Mouse (Mus musculus) T-helper 1 cell (primary cell): Measurements from ENCODE around the gene Muc4.

ENCODE experiments used
- in situ Hi-C: fragments of 300-600 bp; cut with MboI, MseI; formaldehyde crosslinking; loops from one replicate; pipeline ENCODE4 v1.15.1; 2025; ENCODE audit warnings: high pct_unique_total_duplicates

Gene Muc4

DNA sequence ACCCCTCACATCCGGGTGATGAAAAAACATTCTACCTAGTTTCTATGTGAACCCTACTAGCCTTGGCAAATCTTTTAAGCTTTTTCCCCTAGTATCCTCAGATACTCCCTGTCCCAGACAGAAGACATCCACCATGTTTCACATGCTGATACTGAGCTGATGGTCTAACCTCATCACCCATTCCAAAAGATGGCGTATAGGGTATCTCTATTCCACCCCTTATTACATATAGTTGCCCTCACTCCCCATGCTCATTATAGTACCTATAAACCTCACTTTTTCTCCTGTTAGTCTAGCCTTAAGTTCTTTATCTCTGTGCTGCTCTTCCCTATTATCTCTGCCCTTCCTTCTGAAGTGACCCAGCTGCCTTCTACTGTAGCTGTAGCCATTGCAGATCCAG is at the start of gene Muc4:
TSS of gene Muc4 (plus strand) at position 301 of the 400 bp plus-strand sequence.
- in situ Hi-C loops, result loop anchor here (10.0 kb wide), 1 partner anchor 1651 kb away; the partner anchor contains the start of gene Xxylt1

DNA sequence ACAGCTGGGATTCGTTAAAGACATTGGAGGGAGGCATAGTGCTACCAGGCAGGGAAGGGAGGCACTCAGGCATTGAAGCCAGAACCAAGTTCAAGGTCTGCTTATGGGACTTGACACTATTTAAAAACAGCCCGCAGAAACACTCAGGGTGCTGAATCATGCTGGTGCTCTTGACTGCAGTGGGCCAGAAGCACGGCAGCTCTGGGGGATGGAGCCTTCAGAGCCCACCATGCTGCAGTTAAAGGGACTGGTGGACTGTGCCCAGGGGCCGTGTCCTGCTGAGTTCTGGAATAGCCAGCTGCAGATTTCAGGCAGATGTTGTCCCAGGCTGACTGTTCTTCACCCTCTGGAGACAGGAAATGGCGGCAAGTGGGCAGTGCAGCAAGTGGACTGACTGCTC is 49.7 kb upstream of the Muc4 start:
- in situ Hi-C loops, result loop anchor here (5.0 kb wide), 1 partner anchor 34 kb away; no protein-coding TSS in a partner anchor

DNA sequence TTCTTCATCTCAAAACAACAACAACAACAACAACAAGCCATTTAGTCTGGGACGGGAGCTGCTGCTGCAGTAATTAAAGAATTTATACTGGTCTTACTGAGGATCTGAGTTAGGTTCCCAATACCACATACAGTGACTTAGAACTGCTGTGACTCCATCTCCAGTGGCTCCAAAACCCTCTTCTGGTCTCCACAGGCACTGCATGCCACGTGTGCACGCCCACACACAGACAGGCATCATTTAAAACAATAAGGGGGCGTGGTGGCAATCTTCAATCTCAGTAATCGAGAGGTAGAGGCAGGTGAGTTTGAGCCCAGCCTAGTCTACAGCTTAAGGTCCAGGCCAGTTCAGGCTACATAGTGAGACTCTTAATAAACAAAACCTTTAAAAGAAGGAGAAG is 48.5 kb upstream of the Muc4 start:
- in situ Hi-C loops, result loop anchor here (5.0 kb wide), 1 partner anchor 35 kb away; no protein-coding TSS in a partner anchor

DNA sequence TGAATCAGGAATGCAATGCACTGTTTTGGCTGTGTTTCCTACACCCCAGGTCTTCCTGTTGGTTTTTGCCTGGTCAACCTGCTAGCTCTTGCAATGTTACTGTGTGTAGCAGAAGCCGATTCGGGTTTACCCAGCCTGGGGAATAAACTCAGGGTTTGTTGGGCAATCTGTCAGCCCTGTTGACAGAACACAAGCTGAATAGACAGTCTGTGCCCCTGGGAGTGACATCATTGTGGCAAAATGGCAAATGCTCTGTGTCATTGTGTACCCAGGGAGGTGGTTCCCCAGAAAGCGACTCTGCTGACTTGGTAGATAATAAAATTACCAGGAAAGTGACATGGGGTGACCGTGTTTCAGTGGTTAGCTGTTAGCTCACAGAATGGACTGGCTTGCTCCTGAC is 46.9 kb upstream of the Muc4 start:
- in situ Hi-C loops, result loop anchor here (5.0 kb wide), 1 partner anchor 36 kb away; no protein-coding TSS in a partner anchor

DNA sequence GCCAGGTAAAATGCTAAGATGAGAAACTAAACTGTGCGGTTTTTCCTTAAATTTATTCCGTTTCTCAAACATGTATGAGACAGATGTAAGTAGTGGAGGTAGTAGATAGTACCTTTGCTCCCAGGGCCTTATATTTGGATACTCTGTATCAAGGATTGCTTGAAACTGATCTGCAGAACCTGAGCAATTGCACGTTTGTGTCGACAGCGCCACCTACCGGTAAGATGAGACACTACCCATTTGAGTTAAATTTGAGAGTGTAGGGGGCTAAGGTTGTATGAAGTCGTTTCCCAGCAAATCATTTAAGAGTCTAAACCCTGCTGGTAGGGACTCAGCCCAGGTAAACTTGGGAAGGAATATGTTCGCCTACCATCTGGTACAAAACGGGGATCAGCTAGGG is 46.2 kb upstream of the Muc4 start:
- in situ Hi-C loops, result loop anchor here (5.0 kb wide), 1 partner anchor 37 kb away; no protein-coding TSS in a partner anchor

DNA sequence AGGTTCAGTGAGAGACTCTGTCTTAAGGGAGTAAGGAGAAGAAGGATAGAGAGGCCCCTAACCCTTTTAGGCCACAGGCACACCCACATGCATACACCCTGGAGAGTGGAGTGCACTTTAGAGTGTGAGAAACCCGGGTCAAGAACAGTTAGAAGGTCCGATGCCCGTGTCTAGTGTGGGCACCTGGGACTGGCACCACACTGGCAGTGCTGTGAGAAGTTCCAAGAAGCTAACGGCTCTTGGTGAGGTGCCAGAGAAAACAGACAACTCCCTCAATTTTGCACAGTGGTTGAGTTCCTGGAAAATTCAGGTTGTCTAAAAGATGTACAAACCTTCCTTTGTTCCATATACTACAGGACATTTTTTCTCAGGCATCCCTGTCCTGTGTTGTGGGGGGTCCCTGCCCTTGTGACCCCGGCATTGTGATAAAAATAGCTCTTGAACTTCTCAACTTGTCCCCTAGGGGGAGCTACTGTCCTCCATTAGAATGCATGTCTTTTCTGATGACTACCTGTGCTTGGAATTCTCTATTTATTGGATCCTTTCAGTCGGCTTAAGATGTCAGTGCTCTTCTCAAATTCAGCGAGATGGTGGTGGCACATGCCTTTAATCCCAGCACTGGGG is 38.7 kb upstream of the Muc4 start:
- in situ Hi-C loops, result no loop called here

DNA sequence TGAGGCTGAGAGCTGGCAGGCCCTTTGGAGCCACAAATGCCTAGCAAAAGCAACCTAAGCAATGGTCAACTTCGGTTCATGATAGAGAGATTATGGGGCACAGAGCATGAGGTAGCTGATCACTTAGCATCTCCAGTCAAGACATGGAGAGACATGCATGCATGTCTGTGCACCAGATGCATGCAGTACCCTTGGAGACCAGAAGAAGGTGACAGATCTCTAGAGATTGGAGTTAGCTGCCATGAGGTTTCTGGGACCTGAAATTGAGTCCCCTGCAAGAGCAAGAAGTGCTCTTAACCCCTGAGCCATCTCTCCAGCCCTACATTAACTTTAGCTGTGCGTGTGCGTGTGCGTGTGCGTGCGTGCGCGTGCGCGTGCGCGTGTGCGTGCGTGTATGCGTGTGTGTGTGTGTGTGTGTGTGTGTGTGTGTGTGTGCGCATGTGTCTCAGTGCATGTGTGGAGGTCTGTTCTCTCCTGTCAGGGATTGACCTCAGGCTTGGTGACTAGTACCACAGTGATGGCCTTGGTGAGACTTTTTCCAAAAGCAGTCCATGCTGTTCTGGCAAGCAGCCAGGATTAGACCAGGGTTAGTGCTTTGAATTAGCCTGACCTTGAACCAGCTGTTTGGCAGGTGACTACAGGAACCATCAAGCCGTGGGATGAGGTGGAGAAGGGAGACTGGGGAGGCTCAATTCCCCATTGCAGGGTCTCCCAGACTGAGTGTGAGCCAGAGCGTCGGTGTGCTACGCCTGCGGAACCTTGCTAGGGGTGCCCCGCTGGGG is 37.8 kb upstream of the Muc4 start:
- in situ Hi-C loops, result no loop called here

DNA sequence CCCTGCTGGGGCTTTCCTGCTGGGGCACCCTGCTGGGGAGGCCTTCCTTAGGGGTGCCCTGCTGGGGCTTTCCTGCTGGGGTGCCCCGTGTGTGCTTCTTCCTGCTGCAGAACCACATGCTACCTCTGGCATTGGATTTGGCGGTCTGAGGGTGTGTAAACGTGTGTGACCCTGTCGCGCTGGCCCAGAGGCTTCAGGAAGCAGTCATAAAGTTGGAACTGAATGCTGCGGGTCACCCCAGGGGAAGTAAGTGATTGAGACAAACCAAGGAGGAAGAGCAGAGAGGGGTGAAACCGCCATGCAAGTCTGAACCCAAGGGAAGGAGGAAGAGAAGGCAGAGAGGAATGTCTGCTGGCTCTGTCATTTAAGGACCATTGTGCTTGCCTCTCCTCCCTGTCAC is 37.1 kb upstream of the Muc4 start:
- in situ Hi-C loops, result no loop called here

DNA sequence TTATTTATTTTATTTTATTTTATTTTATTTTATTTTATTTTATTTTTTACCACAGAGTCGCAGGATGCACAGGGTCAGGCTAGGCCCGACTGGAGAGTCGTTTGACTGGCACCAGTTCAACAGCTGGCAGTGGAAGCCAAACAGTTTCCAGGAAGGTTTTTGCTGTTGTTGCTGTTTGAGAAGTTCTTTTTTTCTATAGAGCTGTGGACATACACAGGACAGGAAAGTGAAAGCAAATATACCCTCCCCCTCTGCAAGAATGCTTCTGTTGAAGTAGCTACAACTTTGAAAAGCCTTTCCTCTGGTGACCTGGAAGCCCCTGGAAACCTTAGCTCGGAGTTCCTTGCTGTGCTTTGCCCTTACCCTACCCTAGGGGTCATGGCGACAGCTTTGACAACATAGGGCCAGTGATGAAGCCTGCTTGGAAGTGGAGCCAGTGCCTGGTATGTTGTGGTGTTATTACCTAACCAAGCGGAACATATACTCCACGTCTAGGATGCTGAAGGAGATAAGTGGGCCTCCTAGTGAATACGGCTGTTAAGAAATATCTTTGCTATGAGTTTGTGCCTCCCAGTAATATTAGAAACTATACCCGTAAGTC is 32.3 kb upstream of the Muc4 start:
- in situ Hi-C loops, result no loop called here

DNA sequence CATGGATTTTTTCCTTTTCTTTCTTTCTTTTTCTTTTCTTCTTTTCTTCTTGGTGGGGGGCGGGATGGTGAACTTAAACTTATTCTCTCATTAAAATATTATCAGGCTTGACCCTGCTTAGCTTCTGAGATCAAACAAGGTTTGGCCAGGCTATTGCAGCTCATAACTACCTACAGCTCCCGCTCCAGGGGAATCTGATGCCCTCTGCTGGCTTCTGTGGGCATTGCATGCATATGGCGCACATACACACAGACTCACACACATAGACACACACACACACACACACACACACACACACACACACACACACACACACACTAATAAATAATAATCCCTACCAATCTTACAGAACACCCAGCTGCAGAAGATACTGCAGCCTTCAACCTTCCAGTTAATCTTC is 30.1 kb upstream of the Muc4 start:
- in situ Hi-C loops, result no loop called here

DNA sequence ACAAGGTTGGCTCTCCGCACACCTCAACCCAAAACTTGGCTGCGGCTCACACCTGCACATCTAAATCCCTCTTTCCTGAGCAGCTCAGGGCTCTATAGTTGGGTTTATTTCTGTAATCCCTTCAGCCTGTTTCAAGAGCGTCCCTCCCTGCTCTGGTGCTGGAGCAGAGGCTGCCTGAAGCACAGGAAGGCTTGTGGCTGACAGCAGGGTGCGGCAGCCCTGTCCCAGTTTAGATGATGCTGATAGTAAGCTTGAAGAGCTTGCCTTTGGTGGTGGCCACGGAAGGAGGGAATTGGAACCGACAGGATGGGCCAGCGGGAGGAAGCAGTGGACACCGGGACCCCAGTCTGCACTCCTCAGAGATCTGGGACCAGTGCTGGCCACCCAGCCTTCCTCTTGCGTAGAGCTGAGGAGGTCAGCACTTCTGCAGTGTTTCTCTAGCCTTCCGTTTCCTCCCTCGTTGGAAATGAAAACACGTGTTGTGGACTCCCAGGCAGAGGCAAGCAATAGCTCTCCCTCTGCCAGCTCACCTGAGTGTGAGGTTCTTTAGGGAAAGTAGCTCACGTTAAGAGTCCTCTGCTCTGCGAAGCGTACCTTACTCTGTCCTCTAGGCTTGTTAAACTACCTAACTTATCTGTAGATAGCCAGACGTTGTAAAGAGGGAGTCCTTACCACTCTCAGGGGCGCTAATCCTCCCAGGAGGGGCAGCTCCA is 28.4 kb upstream of the Muc4 start:
- in situ Hi-C loops, result no loop called here

DNA sequence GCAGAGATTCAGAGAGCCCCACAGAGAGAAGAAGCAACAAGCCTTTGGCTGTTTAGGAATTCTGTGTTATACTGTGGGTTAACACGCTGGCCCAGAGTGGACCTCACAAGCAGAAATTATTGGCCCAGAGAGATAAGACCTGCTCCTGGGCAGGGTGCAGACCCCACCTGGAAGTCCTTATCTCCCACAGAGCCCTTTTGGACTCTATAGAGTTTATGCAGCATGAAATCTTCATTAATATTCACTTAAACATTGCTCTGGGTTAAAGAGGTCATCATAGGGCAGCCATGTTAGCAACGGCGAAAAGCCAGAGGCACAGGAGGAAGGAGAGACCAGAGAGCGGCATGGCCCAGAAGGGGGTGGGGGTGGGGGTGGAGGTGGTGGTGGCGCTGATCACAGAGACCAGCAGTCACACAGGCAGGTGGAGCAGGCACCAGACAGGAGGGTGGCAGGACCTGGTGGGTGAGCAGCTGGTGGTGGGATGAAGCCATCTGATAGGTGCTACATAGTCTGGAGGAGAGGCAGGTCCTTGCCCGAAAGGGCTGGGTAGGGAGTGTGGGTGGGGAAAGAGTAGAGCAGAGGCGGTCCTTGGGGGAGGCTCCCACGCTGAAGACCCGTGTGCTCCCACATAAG is 27.7 kb upstream of the Muc4 start:
- in situ Hi-C loops, result no loop called here

DNA sequence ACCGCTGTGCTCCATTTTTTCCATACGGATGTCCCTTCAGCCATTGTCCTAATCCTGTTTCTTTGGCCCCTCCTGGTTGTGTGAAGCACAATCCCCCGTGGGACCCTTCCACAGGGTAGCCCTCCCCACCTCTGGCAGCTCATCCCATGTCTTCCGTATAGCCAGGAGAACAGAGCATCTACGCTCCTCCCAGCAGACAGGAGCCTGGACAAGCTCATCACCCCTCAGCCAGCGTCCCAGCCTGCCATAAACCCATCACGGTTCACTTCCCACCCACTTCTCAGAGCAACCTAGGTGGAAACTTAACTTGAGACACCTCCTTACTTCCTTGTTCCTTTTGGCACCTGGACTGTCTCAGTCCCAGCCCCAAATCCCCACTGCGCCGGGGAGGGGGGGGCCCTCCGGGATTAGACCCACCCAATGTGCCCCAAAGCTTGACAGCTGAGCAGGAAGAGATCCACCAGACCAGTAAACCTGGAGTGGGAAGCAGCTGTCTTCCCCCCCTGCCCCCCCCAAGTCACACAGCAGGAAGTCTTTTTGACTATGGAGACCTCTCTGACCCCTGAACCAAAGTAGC is 27.1 kb upstream of the Muc4 start:
- in situ Hi-C loops, result no loop called here

DNA sequence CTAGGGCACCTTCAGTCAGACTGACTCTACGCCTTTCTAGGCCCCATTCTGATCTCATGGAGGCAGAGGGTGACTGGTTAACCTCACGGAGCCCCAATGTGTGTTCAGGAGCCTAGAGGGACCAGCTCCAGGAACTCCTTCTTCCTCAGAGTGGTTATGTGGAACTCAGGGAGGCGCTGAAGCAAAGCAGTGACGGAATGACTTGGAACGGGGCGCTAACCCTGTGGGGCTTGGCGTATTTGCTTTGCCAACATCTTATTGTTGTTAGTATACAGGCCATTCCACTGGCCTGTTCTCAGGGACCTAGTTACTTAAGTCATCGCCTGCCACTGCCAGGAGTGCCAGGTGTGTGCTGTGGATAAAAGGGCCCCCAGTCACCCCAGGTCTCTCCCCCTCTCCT is 26.6 kb upstream of the Muc4 start:
- in situ Hi-C loops, result no loop called here

DNA sequence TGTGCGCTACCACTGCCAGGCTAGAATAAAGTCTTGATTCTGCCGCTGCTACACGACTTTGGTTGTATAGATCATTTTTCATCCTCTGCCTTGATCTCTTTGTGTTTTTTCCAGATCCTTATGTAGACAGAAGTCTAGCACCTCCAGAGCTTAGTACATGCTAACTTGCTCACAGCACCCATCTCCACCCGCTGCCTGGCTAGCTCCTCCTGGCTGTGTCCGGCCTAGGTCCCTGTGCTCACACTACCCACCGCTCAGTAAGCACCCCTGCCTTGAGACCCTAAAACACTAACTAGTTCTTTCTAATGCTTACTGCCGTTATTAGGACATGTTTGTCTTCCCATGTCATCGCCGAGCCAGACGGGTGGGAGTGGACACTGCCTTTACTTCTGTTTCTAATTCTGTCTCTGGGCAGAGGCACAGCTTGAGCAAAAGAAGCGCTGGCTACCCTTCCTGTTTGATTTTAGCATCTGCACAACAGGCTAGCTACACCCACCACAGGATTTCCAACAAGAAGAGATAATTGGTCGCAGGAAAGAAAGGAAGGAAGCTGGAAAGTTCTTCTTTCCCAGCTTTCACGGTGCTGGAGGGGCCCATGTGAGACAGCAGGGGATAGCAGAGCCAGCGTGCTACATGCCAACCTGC is 25.1 kb upstream of the Muc4 start:
- in situ Hi-C loops, result no loop called here

DNA sequence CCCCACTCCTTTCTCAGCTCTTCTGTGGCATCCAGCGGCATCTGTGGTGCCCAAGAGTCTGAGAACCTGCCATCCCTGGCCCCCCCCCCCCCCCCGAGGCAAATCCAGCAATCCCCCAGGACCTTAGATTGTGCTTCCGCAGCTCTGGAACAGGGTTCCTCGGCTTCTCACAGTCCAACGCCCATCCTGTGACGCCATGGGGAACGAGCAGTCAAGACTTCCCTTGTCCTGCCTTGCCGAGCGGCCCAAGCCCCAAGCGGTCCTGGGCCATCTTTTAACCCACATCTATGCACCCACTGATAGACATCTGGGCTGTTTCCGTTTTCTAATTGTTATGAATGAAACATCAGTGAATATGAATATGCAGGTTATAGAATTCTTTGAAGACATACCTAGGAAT is 23.5 kb upstream of the Muc4 start:
- in situ Hi-C loops, result no loop called here

DNA sequence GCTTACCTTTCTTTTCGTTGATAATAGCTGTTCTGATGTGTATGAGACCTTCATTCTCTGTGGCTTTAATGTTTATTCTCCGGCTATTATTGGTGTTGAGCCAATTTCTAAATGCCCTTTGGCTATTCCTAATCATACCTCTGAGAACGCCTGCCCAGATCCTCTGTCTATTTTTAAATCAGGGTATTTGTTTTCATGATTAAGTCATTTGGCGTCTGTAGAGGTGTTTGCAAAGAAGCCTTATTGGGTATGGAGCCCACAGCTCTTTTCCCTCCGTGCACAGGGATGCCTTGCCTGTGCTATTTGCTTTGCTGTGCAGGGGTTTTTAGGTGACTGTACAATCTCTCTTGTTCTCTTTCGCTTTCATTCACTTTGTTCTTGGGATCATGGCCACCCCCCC is 22.1 kb upstream of the Muc4 start:
- in situ Hi-C loops, result no loop called here

DNA sequence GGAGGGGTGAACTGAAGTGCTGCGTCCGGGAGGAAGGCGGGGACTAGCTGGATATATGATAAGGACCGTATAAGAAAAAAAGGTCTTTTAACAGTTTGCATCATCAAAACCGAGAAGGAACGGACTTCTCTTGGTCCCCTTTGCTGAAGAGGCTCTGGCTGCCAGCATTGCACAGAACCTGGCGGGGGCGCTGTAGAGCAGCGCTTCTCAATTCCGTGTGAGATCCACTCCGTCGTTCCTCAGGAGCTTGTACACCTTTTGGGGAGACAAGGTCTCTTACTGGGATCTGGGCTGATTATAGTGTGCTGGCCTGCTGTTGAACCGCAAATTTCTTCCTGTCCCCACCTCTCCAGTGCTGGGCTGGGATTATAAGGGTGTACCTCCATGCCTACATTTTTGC is 20.3 kb upstream of the Muc4 start:
- in situ Hi-C loops, result no loop called here

DNA sequence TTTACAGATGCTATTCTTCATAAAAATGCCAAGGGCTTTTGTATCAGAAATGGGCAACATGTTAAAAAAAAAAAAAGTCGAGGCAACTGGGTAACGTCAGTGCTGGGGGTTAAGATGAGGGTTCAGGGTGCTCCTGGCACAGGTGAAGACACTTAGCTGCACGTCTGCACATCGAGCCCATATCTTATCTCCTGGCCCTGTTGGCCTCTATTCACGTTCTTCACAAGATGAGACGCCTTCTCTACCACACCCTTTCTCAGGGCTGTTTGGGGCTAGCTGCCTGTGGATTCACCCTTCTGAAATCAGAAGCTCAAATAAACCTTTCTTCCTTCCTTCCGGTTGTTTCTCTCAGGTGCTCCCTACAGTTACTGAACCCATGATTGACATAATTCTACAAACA is 12.5 kb upstream of the Muc4 start:
- in situ Hi-C loops, result no loop called here

DNA sequence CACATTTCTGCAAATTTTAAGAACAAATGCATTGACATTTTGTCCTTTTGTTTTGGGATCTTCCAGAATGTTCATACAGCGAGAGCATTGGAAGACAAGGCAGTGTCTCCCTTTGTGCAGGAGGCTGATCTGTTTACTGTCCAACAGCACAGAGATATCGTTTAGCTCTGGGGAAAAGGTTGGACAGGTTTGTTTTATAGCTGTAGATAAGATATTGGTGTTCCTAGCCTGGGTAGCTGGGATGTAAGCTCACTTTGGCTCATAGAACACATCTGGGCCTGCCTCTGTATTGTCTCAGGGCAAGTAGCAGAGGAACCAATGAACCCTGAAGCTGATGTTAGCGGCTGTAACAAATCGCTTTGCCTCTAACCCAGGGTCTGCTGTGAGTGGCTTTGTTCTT is 11.9 kb upstream of the Muc4 start:
- in situ Hi-C loops, result no loop called here

DNA sequence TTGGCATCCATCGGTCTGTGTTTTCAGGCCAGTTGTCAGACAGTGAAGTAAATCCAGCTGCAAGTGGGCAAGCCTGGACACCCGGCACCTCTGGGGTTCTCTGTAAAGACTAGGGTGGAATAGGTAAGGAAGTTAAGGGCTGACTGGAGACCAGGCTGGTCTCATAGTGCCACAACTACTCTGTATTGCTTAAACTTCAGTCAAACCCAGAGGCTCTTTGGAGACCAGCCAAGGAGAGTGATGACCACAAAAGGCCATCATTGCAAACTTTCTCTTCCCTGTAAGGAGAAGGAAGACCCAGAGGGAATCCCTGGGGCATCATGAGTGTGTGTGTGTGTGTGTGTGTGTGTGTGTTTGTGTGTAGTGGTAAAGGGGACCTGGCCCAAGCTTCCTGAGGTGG is 11.4 kb upstream of the Muc4 start:
- in situ Hi-C loops, result no loop called here
